Mouse (Mus musculus): ENCODE results near the gene Il4. TPM values are rescaled to one million over a fixed set of nuclear protein-coding genes. Genes with fewer than 3 reads are reported as not detected.

Il4 gene
- polyA plus RNA-seq, 1 experiment from 2014 or later: 0.72 TPM

DNA sequence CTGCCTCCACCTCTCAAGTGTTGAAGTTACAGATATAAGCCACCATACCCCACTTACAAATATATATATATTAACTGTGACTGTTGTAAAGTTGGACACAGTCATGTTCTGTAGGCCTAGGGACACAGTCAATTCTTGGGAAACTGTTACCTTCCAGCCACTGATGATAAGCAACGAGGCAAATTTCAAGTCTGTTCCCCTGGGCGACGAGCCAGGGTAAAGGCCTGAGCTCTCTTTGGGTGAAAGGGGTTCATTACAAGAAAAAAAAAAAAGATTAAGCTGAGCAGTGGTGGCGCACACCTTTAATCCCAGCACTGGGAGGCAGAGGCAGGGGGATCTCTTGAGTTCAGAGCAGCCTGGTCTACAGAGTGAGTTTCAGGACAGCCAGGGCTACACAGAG is 1.6 kb upstream of the Il4 start:
- Histone ChIP-seq H3K4me3 (no peak overlapping the region), H3K9me3 (no peaks in the 10 kb centered on the region), H3K27ac (no peak overlapping the region), H3K36me3 (no peaks in the 10 kb centered on the region), H3K4me1 (peaks cover 19% of the 10 kb centered on the region; the same call in 1 of the 2 replicates), H3K27me3 (ENCODE audit: insufficient read depth, poor library complexity, severe bottlenecking) (no peaks in the 10 kb centered on the region)
- DNase-seq (ENCODE audit: low spot score): no peak
- WGBS: 87% methylated on average over 4 of the region's 4 CpGs

DNA sequence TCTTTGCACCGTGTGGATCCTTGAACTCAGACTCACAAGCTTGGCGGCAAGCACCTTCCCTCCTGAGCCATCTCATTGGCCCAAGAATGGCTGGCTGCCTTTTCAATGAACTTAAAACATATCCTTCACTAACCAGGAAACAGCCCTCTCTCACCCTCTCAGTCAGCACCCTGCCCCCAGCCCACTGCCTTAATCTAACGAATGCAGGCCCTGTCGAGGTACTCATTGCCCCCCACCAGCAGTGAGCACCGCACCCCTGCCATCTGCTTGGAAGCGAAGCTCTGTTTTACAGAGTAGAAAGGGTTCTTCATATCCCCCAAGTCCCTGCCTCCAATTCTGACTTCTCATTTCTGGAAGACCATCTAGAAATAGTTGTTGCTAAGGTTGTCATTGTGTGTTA is 959 bp upstream of the Il4 start:
- Histone ChIP-seq H3K27me3 (ENCODE audit: insufficient read depth, poor library complexity, severe bottlenecking) (no peaks in the 10 kb centered on the region), H3K4me3 (no peak overlapping the region), H3K27ac (no peak overlapping the region), H3K4me1 (peaks cover 19% of the 10 kb centered on the region; the same call in 1 of the 2 replicates), H3K36me3 (no peaks in the 10 kb centered on the region), H3K9me3 (no peaks in the 10 kb centered on the region)
- no peak for DNase-seq (ENCODE audit: low spot score)
- 57% methylated on average over 6 of the region's 6 CpGs for WGBS

DNA sequence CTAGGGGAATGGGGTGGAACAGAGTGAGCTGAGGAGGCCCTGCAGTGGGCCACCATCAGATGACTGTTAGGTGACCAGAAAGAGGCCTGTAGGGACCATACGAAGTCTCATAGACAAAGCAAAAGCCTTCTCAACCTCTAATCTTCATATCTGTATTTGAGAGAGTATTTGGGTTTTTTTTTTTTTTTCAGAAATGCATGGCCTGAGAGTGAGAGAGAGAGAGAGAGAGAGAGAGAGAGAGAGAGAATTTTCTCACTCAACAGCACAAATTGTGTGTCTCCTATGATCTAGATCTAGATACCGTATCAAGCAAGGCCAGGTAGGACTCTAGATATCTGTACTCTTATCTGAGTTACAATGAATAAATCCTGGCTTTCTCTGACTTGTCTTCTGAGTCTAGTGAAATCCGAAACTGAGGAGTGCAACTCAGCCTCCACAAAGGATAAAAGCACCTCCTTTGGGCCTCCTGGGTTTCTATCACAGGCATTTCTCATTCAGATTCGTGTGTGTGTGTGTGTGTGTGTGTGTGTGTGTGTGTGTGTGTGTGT is 833 bp downstream of the Il4 start:
- WGBS: 71% methylated on average over 4 of the region's 4 CpGs
- peaks cover 19% of the 10 kb centered on the region; the same call in 1 of the 2 replicates for H3K4me1 ChIP-seq
- DNase-seq (ENCODE audit: low spot score): no peak

DNA sequence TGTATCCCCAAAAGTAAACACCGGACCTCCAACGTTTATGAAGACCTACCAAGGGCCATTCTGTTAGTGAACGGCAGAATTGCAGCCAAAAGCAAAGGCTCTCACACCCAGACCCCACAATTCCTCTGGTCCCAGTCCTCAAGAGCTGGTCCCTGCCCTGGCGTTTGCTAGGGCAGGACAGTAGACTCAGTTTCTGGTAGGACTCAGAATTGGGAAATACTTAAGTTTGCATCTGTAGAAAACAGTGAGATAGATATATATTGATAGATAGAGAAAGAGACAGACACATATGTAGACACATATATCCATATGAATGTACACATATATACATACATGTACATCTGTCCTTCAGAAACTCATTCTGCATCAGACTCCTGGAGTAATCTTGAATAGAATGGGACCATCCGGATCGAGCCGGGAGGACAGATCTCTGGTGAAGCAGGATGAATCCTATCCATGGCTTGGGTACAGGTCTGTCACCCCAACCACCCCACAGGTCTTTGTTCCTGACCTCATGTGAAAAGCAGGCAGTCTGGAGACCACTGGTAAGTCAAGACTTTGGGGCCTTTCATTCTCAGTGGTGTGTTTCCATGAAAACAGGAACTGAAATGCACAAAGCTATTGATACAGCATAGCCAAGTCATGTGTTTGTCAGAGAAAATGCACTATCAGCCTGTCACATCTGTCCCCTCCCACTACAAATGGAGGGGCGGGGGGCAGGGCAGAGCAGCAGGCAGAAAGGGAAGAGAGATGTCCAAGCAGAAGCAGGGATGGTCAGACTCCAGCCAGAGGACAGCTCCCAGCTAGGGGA is 1.5 kb downstream of the Il4 start:
- no peaks in the 10 kb centered on the region for H3K27me3 ChIP-seq (ENCODE audit: insufficient read depth, poor library complexity, severe bottlenecking)
- no peaks in the 10 kb centered on the region for H3K36me3 ChIP-seq
- peaks cover 19% of the 10 kb centered on the region; the same call in 1 of the 2 replicates for H3K4me1 ChIP-seq
- no peak overlapping the region for H3K4me3 ChIP-seq
- 77% methylated on average over 8 of the region's 8 CpGs for WGBS
- DNase-seq (ENCODE audit: low spot score): no peak
- no peaks in the 10 kb centered on the region for H3K9me3 ChIP-seq
- H3K27ac ChIP-seq: no peak overlapping the region

More for the DNA sequence above, 833 bp downstream of the Il4 start:
- H3K9me3 ChIP-seq: no peaks in the 10 kb centered on the region
- H3K4me3 ChIP-seq: no peak overlapping the region
- no peak overlapping the region for H3K27ac ChIP-seq
- no peaks in the 10 kb centered on the region for H3K27me3 ChIP-seq (ENCODE audit: insufficient read depth, poor library complexity, severe bottlenecking)
- H3K36me3 ChIP-seq: no peaks in the 10 kb centered on the region

DNA sequence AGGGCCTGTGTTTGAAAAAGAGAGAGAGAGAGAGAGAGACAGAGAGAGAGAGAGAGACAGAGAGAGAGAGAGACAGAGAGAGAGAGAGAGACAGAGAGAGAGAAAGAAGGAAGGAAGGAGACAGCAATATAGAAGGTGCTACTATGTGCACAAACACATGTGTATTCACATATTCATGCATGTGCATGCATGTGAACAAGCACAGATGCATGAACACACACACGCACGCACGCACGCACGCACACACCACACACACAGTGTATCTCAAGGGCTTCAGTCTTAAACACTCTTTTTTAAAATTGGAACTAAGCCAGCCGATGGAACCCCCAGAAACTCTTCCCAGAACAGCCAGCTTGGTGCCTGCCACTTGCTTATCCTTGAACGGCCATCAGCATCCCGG is 2.9 kb downstream of the Il4 start:
- WGBS: 93% methylated on average over 8 of the region's 8 CpGs
- Histone ChIP-seq H3K9me3 (no peaks in the 10 kb centered on the region), H3K4me1 (peaks cover 10% of the 10 kb centered on the region; the same call in 1 of the 2 replicates), H3K27me3 (ENCODE audit: insufficient read depth, poor library complexity, severe bottlenecking) (no peaks in the 10 kb centered on the region), H3K27ac (no peak overlapping the region), H3K4me3 (no peak overlapping the region), H3K36me3 (no peaks in the 10 kb centered on the region)
- no peak for DNase-seq (ENCODE audit: low spot score)

DNA sequence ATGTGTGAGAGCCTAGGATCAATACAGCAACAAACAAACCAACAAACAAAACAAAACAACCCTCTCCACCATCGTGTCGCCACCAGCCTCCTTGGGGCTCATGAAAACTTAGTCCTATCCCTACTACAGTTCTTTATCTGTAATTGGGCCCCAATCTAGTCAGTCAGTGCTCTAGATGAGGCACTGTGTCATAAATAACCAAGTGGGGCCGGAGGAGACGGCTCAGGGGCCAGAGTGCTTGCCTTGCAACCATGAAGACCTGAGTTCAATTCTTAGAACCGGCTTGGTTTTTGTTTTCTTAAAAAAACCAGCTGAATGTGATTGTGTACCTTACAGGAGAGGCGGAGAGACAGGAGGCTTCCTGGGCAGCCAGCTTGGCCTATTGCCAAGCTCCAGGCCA is 3.3 kb downstream of the Il4 start:
- 71% methylated on average over 6 of the region's 6 CpGs for WGBS
- no peaks in the 10 kb centered on the region for H3K27me3 ChIP-seq (ENCODE audit: insufficient read depth, poor library complexity, severe bottlenecking)
- no peak overlapping the region for H3K27ac ChIP-seq
- no peak overlapping the region for H3K4me3 ChIP-seq
- no peaks in the 10 kb centered on the region for H3K9me3 ChIP-seq
- no peak for DNase-seq (ENCODE audit: low spot score)
- no peaks in the 10 kb centered on the region for H3K36me3 ChIP-seq
- H3K4me1 ChIP-seq: peaks cover 10% of the 10 kb centered on the region; the same call in 1 of the 2 replicates

DNA sequence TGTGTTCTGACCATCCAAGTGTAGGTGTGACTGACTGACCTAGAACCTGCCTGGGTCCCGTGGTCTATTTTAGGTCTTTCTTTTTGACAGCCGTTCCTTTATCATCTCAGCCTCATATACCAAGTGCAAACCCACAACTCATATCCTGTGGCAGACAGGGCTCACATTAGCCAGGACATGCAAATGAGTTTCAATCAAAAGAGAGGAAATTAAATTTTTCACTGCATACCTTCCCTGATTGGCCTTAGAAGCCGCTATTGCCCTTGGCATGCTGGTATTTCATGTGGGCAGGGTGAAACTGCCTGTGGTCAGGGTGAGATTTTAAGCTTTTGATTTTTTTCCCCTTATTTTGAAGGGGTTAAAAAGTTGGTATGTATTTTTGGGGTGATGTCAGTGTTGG is 8.8 kb downstream of the Il4 start:
- no peaks in the 10 kb centered on the region for H3K27me3 ChIP-seq (ENCODE audit: insufficient read depth, poor library complexity, severe bottlenecking)
- no peak overlapping the region for H3K27ac ChIP-seq
- 73% methylated on average over 3 of the region's 3 CpGs for WGBS
- no peaks in the 10 kb centered on the region for H3K36me3 ChIP-seq
- H3K4me1 ChIP-seq: peaks cover 15% of the 10 kb centered on the region
- no peaks in the 10 kb centered on the region for H3K9me3 ChIP-seq
- H3K4me3 ChIP-seq: no peak overlapping the region
- DNase-seq (ENCODE audit: low spot score): no peak

DNA sequence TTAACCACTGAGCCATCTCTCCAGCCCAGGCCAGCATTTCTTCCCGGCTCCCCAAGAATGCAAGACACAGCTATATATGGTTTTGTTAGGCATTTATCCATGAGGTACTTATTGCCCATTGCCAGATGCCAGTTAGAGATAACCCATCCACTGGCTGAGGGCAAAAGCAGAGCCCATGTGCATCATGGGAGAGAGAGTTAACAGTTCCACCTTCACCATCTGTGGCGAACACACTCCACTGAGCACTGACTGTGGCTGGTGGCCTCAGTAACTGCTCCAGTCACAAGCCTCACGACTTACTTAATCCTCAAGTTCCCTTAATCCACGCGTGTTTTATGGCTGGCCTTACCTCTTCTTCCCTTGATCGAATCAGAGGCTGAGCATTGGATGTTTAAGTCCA is 9.2 kb downstream of the Il4 start:
- DNase-seq (ENCODE audit: low spot score): no peak
- Histone ChIP-seq H3K36me3 (no peaks in the 10 kb centered on the region), H3K4me3 (no peak overlapping the region), H3K27me3 (ENCODE audit: insufficient read depth, poor library complexity, severe bottlenecking) (no peaks in the 10 kb centered on the region), H3K9me3 (no peaks in the 10 kb centered on the region), H3K4me1 (peaks cover 15% of the 10 kb centered on the region), H3K27ac (no peak overlapping the region)
- 79% methylated on average over 6 of the region's 6 CpGs for WGBS

DNA sequence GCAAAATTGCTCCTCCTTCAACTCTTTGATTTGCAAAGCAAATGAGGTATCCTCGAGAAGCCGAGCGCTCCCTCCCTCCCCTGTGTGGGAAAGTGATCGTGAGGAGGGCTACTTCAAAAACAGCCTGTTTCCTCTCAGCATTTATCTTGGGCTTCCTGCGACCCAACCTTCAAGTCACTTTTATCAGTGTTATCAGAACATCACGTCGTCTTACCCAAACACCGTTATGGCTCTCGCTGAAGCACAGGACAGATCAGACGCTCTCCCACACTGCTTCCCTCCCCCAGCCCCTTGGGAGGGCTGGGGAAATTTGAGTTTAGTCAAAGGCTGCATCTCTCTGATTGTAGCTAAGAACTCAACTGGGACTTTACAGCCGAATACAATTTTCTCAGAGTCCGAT is 12.9 kb downstream of the Il4 start:
- H3K27ac ChIP-seq: 0 out of 2 replicates have a peak overlapping the region, but pooled peaks have one; percentile 0
- H3K27me3 ChIP-seq (ENCODE audit: insufficient read depth, poor library complexity, severe bottlenecking): no peaks in the 10 kb centered on the region
- peaks cover 8% of the 10 kb centered on the region for H3K36me3 ChIP-seq
- peak overlapping the region; percentile 33 for H3K4me3 ChIP-seq
- peaks cover 15% of the 10 kb centered on the region for H3K4me1 ChIP-seq
- 3% methylated on average over 12 of the region's 12 CpGs for WGBS
- no peaks in the 10 kb centered on the region for H3K9me3 ChIP-seq
- DNase-seq (ENCODE audit: low spot score): no peak

DNA sequence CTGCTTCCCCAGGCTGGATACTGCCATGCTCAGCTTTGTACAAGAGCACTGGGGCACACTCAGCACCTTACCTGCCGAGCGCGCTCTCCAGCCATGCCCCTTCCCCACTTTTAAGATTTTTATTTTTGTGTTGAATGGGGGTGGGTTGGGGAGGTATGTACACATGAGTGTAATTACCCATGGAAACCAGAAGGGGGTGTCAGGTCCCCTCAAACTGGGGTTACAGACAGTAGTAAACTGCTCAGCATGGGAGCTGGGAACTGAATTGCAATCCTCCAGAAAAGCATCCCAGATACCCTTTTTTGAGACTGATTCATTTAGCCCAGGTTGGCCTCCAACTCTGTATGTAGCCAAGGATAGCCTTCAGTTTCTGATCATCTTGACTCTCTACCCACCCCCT is 13.5 kb downstream of the Il4 start:
- peaks cover 13% of the 10 kb centered on the region for H3K36me3 ChIP-seq
- H3K27me3 ChIP-seq (ENCODE audit: insufficient read depth, poor library complexity, severe bottlenecking): no peaks in the 10 kb centered on the region
- no peak overlapping the region; the same call in 1 of the 2 replicates for H3K4me3 ChIP-seq
- DNase-seq (ENCODE audit: low spot score): no peak
- H3K9me3 ChIP-seq: no peaks in the 10 kb centered on the region
- 82% methylated on average over 3 of the region's 3 CpGs for WGBS
- no peak overlapping the region for H3K27ac ChIP-seq
- H3K4me1 ChIP-seq: peaks cover 15% of the 10 kb centered on the region

DNA sequence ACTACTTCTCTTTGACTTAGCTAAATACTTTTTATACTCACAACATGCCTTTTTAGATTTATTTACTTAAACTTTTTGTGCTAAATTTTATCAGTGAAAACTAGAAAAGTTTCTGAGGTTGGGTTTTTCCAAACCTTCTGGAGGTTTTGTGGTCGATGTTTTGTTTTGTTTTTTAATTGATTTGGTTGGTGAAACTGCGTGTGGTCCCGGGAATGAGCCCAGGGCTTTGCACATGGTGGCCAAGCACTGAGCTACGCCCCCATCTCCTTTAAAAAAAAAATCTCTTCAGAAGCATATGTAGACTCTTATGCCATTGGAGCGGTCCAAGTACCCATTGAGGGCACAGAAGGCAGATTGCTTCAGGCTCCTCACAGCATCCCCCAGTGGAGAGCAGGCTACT is 27.4 kb downstream of the Il4 start:
- Histone ChIP-seq H3K27me3 (ENCODE audit: insufficient read depth, poor library complexity, severe bottlenecking) (no peaks in the 10 kb centered on the region), H3K4me3 (no peak overlapping the region), H3K4me1 (no peaks in the 10 kb centered on the region), H3K36me3 (peaks cover 45% of the 10 kb centered on the region), H3K9me3 (no peaks in the 10 kb centered on the region), H3K27ac (no peak overlapping the region)
- DNase-seq (ENCODE audit: low spot score): no peak
- 91% methylated on average over 5 of the region's 5 CpGs for WGBS

DNA sequence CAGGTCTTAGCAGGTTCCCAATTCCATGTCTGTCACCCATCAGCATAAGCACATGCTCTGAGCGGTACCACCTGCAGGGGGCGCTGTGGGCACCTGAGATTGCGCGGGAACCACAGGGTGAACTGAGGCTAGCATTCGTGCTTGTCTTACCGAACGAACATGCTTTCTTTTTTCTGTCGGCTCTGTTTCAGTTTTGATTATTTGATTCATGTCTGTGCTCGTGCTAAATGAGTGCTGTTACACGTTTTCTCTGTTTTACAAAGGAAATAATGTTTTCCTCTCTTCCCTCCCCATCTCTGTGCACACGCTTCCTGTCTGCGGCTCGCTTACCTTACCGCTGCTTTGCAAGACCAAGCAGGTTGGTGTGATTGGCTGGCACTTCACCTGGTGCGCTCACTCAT is 28.1 kb downstream of the Il4 start:
- no peak for DNase-seq (ENCODE audit: low spot score)
- H3K4me1 ChIP-seq: no peaks in the 10 kb centered on the region
- H3K27me3 ChIP-seq (ENCODE audit: insufficient read depth, poor library complexity, severe bottlenecking): no peaks in the 10 kb centered on the region
- 0 out of 2 replicates have a peak overlapping the region, but pooled peaks have one; percentile 5 for H3K4me3 ChIP-seq
- H3K36me3 ChIP-seq: peaks cover 40% of the 10 kb centered on the region
- no peaks in the 10 kb centered on the region for H3K9me3 ChIP-seq
- 38% methylated on average over 15 of the region's 15 CpGs for WGBS
- H3K27ac ChIP-seq: no peak overlapping the region

DNA sequence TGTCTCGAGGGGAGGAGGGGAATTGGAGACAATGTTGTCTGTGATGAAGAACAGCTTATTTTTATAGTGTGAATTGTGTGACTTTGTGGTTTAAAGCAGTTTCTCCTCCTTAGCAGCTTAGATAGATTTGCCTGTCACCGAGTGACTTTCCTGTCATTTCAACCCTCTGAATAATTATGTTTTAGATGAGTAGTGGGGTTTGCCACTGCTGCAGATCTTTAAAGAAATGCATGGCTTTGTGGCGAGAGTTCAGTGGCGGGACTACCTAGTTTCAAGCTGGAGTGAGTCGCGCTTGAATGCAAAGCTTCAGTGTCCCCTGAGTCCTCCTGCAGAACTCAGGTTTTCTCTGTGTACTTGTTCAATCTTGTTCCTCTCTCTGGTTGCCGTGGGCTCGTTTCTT is 30.2 kb downstream of the Il4 start:
- H3K4me3 ChIP-seq: no peak overlapping the region
- H3K36me3 ChIP-seq: peaks cover 36% of the 10 kb centered on the region
- no peaks in the 10 kb centered on the region for H3K27me3 ChIP-seq (ENCODE audit: insufficient read depth, poor library complexity, severe bottlenecking)
- 80% methylated on average over 8 of the region's 8 CpGs for WGBS
- no peaks in the 10 kb centered on the region for H3K9me3 ChIP-seq
- no peaks in the 10 kb centered on the region for H3K4me1 ChIP-seq
- H3K27ac ChIP-seq: no peak overlapping the region
- DNase-seq (ENCODE audit: low spot score): no peak
